1 mouse cellular context compared by ENCODE assay signal in genomic region chr3:146011544-146012218, GRCm38 (mm10).
A peak's percentile ranks its signal among the peaks of the same experiment; 100 is the strongest.
TF ChIP-seq lines count a peak whose summit lies in the region.

No protein-coding gene starts in this region.

TF ChIP-seq in MEL, 35 proteins besides CTCF, POLR2A, EP300 and RAD21:
- TF ChIP-seq ZNF384 (IDR thresholded peaks at IDR 0.05; ENCODE audit: low read depth, low read length) (peak; percentile 90), GATA1 (IDR thresholded peaks at IDR 0.05; ENCODE audit: low read depth, low read length) (0 out of 2 replicates have a peak, but pooled peaks have one; percentile 7), UBTF (IDR thresholded peaks at IDR 0.05; ENCODE audit: borderline replicate concordance, insufficient read depth, low read depth, low read length) (no peak)
TF ChIP-seq in MEL: peak in this region for 2.
